Mouse (Mus musculus) heart, embryonic 13.5 days (tissue): Measurements from ENCODE around the gene Papln. TPM values are rescaled to one million over a fixed set of nuclear protein-coding genes. Genes with fewer than 3 reads are reported as not detected.

ENCODE experiments used
- ATAC-seq: fragments of 200-750 bp; cut with Nextera tagmentation; 2 replicates; pipeline ENCODE4 v1.8.0; 2017; ENCODE audit warnings: moderate TSS enrichment; ENCODE audit not compliant: insufficient number of reproducible peaks, low FRiP score, low TSS enrichment; ENCODE audit errors: extremely low read depth
- H3K27ac ChIP-seq: fragments of 300-500 bp; sonication (generic); replicated peaks from 2 replicates; pipeline ENCODE4 v1.5.1; 2015; ENCODE audit warnings: moderate library complexity, mild to moderate bottlenecking, inconsistent platforms
- H3K27me3 ChIP-seq: fragments of 300-500 bp; sonication (generic); replicated peaks from 2 replicates; pipeline ENCODE4 v1.6.1; 2015; ENCODE audit warnings: mild to moderate bottlenecking, inconsistent platforms
- H3K36me3 ChIP-seq: fragments of 300-500 bp; sonication (generic); 2 replicates; pipeline ENCODE4 v1.6.1; 2015; ENCODE audit warnings: mild to moderate bottlenecking, inconsistent platforms
- H3K4me1 ChIP-seq: fragments of 300-500 bp; sonication (generic); 2 replicates; pipeline ENCODE4 v1.6.1; 2015; ENCODE audit warnings: inconsistent platforms
- H3K4me2 ChIP-seq: fragments of 300-500 bp; sonication (generic); 2 replicates; pipeline ENCODE4 v1.6.1; 2015; ENCODE audit warnings: inconsistent platforms, mild to moderate bottlenecking, moderate library complexity
- H3K4me3 ChIP-seq: fragments of 300-500 bp; sonication (generic); 2 replicates; pipeline ENCODE4 v1.5.1; 2015; ENCODE audit warnings: moderate library complexity, mild to moderate bottlenecking, inconsistent platforms
- H3K9ac ChIP-seq: fragments of 300-500 bp; sonication (generic); 2 replicates; pipeline ENCODE4 v1.6.1; 2015; ENCODE audit warnings: inconsistent platforms, mild to moderate bottlenecking, moderate library complexity
- H3K9me3 ChIP-seq: fragments of 300-500 bp; sonication (generic); 2 replicates; pipeline ENCODE4 v1.6.1; 2016; ENCODE audit warnings: inconsistent platforms
- WGBS: fragments of 180-500 bp; shearing (Covaris S2); methylation state at CpG from one replicate; pipeline ENCODE4 v1.1.7; 2015; ENCODE audit warnings: mixed read lengths; 5-methylcytosine and 5-hydroxymethylcytosine counted together
- polyA plus RNA-seq: library from polyadenylated mRNA; unstranded; fragments of >200 nt; fragmentation: Nextera tagmentation; extraction: Ambion mirVana; gene quantifications from 2 replicates; pipeline ENCODE4 v1.2.1, GENCODE M21; 2015

Papln gene
- polyA plus RNA-seq, 1 experiment from 2014 or later: 0.33 TPM

DNA sequence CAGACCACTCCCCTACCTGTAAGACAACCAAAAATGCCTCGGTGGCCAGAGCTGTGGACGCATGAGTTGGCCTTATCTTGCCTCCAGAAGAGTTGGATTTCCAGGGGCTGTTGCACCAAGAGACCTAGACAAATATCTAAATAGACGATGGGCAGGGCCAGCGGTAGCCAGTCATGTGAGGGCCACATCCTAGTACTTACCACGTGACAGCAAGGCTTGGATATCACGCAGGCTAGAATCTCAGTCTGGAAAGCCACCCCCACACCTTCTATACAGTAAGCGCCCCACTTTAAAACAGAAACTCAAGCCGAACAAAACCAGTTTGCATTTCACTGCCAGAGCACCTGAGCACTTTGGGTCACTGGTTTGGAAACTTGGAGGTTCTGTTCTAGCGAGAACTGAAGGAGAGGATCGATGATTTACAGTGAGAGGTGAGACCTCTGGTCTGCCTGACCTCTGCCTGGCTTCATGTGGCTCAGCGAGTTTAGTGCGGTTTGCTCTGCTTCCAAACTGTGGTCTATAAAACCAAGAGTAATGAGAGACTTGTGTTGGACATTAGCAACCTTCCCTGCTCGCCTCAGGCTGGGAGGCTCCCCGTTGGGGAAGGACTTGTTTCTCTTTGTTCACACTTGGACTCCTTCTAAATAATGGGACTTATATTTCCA lies 4.9 kb downstream of the Papln start:
- ATAC-seq: no peak
- WGBS: 70% methylated on average over 14 of the region's 14 CpGs
- no peaks in the 10 kb centered on the region for H3K9me3 ChIP-seq

GRCm38 (mm10) chr12:83770418-83771256 lies 7.2 kb downstream of the Papln start:
- H3K4me2 ChIP-seq: peak overlapping the region; percentile 67
- no peaks in the 10 kb centered on the region for H3K36me3 ChIP-seq
- H3K4me3 ChIP-seq: peak overlapping the region; percentile 30
- H3K9ac ChIP-seq: peak overlapping the region; percentile 68
- peaks cover 36% of the 10 kb centered on the region for H3K27me3 ChIP-seq
- no peak overlapping the region for H3K27ac ChIP-seq
- no peak for ATAC-seq
- peaks cover 18% of the 10 kb centered on the region for H3K4me1 ChIP-seq
- 7% methylated on average over 25 of the region's 25 CpGs for WGBS
- H3K9me3 ChIP-seq: no peaks in the 10 kb centered on the region

More for the DNA sequence above, 4.9 kb downstream of the Papln start:
- Histone ChIP-seq H3K27me3 (peaks cover 44% of the 10 kb centered on the region), H3K4me3 (no peak overlapping the region), H3K4me2 (no peak overlapping the region), H3K4me1 (peaks cover 31% of the 10 kb centered on the region), H3K27ac (no peak overlapping the region), H3K9ac (no peak overlapping the region), H3K36me3 (no peaks in the 10 kb centered on the region)

DNA sequence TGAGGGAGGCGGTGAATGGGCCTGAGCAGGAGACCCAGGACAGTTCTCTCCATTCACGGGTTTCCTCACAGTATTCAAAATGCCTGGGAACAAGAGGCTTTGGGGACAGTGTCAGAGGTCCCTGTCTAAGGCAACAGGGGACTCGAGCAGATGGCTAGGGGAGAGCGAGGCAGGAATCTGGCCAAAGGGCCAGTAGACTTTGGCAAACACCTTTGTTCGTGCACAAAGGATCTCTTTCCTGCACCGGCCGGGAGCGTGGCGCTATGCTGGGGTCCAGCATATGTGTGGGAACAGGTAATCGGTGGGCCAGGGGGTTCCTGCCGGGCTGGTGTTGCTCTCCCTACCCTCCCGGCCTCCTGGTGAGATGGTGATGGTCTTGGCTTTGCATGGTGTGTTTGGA lies 12.2 kb downstream of the Papln start:
- H3K4me3 ChIP-seq: no peak overlapping the region
- WGBS: 68% methylated on average over 12 of the region's 12 CpGs

GRCm38 (mm10) chr12:83776766-83777165 lies 13.3 kb downstream of the Papln start:
- WGBS: 74% methylated on average over 7 of the region's 7 CpGs
- Histone ChIP-seq H3K36me3 (no peaks in the 10 kb centered on the region), H3K9ac (no peak overlapping the region), H3K4me1 (no peaks in the 10 kb centered on the region), H3K4me2 (no peak overlapping the region), H3K27ac (no peak overlapping the region), H3K27me3 (peaks cover 3% of the 10 kb centered on the region), H3K9me3 (no peaks in the 10 kb centered on the region), H3K4me3 (no peak overlapping the region)
- ATAC-seq: no peak

More for the DNA sequence above, 12.2 kb downstream of the Papln start:
- no peak for ATAC-seq
- Histone ChIP-seq H3K9ac (no peak overlapping the region), H3K4me2 (no peak overlapping the region), H3K9me3 (no peaks in the 10 kb centered on the region), H3K27ac (no peak overlapping the region), H3K27me3 (peaks cover 7% of the 10 kb centered on the region), H3K4me1 (peaks cover 3% of the 10 kb centered on the region), H3K36me3 (no peaks in the 10 kb centered on the region)

DNA sequence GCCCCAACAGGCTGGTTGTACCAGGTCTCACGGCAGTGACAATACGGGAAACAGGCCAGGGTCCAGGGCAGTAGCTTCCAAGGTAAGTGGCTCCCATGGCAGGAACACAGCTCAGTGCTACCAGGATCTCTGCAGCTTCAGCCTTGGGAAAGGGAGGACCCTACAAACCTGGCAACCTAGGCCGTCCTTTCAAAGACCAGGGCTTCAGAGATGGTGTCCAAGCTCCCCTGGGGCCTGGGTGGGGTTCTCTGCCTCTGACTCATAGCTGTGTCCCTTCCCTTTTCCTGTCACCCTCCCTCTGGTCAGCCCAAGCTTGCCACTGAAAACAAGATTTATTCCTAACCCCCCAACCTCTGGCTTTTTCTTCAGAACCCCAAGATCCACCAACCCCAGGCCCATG lies 16.7 kb downstream of the Papln start:
- no peak overlapping the region for H3K9ac ChIP-seq
- no peak overlapping the region for H3K4me2 ChIP-seq
- 58% methylated on average over 3 of the region's 3 CpGs for WGBS
- no peaks in the 10 kb centered on the region for H3K9me3 ChIP-seq
- no peaks in the 10 kb centered on the region for H3K27me3 ChIP-seq
- no peak for ATAC-seq
- H3K4me1 ChIP-seq: no peaks in the 10 kb centered on the region
- H3K4me3 ChIP-seq: no peak overlapping the region
- no peak overlapping the region for H3K27ac ChIP-seq
- H3K36me3 ChIP-seq: no peaks in the 10 kb centered on the region

GRCm38 (mm10) chr12:83781204-83781603 lies 17.8 kb downstream of the Papln start:
- Histone ChIP-seq H3K27ac (no peak overlapping the region), H3K36me3 (no peaks in the 10 kb centered on the region), H3K9me3 (no peaks in the 10 kb centered on the region), H3K9ac (no peak overlapping the region), H3K4me3 (no peak overlapping the region), H3K4me2 (no peak overlapping the region), H3K27me3 (no peaks in the 10 kb centered on the region), H3K4me1 (no peaks in the 10 kb centered on the region)
- WGBS: 67% methylated on average over 7 of the region's 7 CpGs
- no peak for ATAC-seq

GRCm38 (mm10) chr12:83781640-83782278 lies 18.3 kb downstream of the Papln start:
- no peaks in the 10 kb centered on the region for H3K9me3 ChIP-seq
- H3K4me1 ChIP-seq: no peaks in the 10 kb centered on the region
- H3K4me2 ChIP-seq: no peak overlapping the region
- no peak for ATAC-seq
- no peak overlapping the region for H3K4me3 ChIP-seq
- 63% methylated on average over 23 of the region's 23 CpGs for WGBS
- no peaks in the 10 kb centered on the region for H3K36me3 ChIP-seq
- no peak overlapping the region for H3K9ac ChIP-seq
- H3K27ac ChIP-seq: no peak overlapping the region
- no peaks in the 10 kb centered on the region for H3K27me3 ChIP-seq

- H3K27me3 ChIP-seq: no peaks in the 10 kb centered on the region
- WGBS: 82% methylated on average over 10 of the region's 10 CpGs
- no peak overlapping the region for H3K4me2 ChIP-seq
- no peak overlapping the region for H3K27ac ChIP-seq
- no peaks in the 10 kb centered on the region for H3K36me3 ChIP-seq
- H3K9me3 ChIP-seq: no peaks in the 10 kb centered on the region
- H3K9ac ChIP-seq: no peak overlapping the region
- no peaks in the 10 kb centered on the region for H3K4me1 ChIP-seq
- H3K4me3 ChIP-seq: no peak overlapping the region
- no peak for ATAC-seq
Observed at GRCm38 (mm10) chr12:83782669-83783068, 19.2 kb downstream of the Papln start.

- H3K27ac ChIP-seq: no peak overlapping the region
- 51% methylated on average over 4 of the region's 4 CpGs for WGBS
- H3K4me1 ChIP-seq: no peaks in the 10 kb centered on the region
- no peak overlapping the region for H3K4me3 ChIP-seq
- no peak for ATAC-seq
- no peaks in the 10 kb centered on the region for H3K27me3 ChIP-seq
- no peak overlapping the region for H3K9ac ChIP-seq
- no peaks in the 10 kb centered on the region for H3K36me3 ChIP-seq
- no peaks in the 10 kb centered on the region for H3K9me3 ChIP-seq
- no peak overlapping the region for H3K4me2 ChIP-seq
Observed at GRCm38 (mm10) chr12:83785305-83785704, 21.9 kb downstream of the Papln start.

GRCm38 (mm10) chr12:83789051-83789780 lies 25.8 kb downstream of the Papln start:
- Histone ChIP-seq H3K9ac (no peak overlapping the region), H3K4me1 (peaks cover 15% of the 10 kb centered on the region; the same call in 1 of the 2 replicates), H3K4me2 (no peak overlapping the region), H3K4me3 (no peak overlapping the region), H3K9me3 (no peaks in the 10 kb centered on the region), H3K36me3 (peaks cover 30% of the 10 kb centered on the region), H3K27ac (no peak overlapping the region), H3K27me3 (no peaks in the 10 kb centered on the region)
- whole genome bisulfite sequencing: 84% methylated on average over 17 of the region's 17 CpGs
- ATAC-seq: no peak

- Histone ChIP-seq H3K4me1 (peaks cover 15% of the 10 kb centered on the region; the same call in 1 of the 2 replicates), H3K9ac (no peak overlapping the region), H3K9me3 (no peaks in the 10 kb centered on the region), H3K4me2 (no peak overlapping the region), H3K27ac (no peak overlapping the region), H3K36me3 (peaks cover 34% of the 10 kb centered on the region), H3K27me3 (no peaks in the 10 kb centered on the region), H3K4me3 (no peak overlapping the region)
- WGBS: 45% methylated on average over 4 of the region's 4 CpGs
- ATAC-seq: no peak
Observed at GRCm38 (mm10) chr12:83789781-83790140, 26.3 kb downstream of the Papln start.
